Mouse (Mus musculus): Measurements from ENCODE around the gene Lrp4.

GRCm38 (mm10) chr2:91517186-91517585 is 59.9 kb downstream of the Lrp4 start:
- no peak for TF ChIP-seq CTCF (conservative IDR thresholded peaks at IDR 0.05; ENCODE audit: low read length)
- no peak for TF ChIP-seq NANOG (IDR thresholded peaks at IDR 0.05; ENCODE audit: borderline replicate concordance, low read length)

All from E14TG2a.4 (cell line).